Mouse (Mus musculus) common myeloid progenitor, adult 5-6 weeks (primary cell): ENCODE measurements around the gene Mpst. TPM values are rescaled to one million over a fixed set of nuclear protein-coding genes. Genes with fewer than 3 reads are reported as not detected.

ENCODE experiments used
- total RNA-seq: library from RNA; stranded (forward); fragments of 200-1000, 187-1606 nt; gene quantifications from 2 replicates; pipeline ENCODE4 v1.2.3, GENCODE M21; 2017

Mpst gene
- total RNA-seq, 1 experiment from 2014 or later, result 22.9 TPM

Other genes starting within 250 kb of the Mpst start
- 14.3 and 18.2 TPM in 2 replicates for gene Ift27, start 232.3 kb upstream of the Mpst start, total RNA-seq
- gene Pvalb, start 200.0 kb upstream of the Mpst start, total RNA-seq, result not detected in 2 replicates
- gene Ncf4, start 161.6 kb upstream of the Mpst start, total RNA-seq, result 42.8 and 82.2 TPM in 2 replicates
- 1.2 and 2.4 TPM in 2 replicates for gene Csf2rb2, start 100.7 kb upstream of the Mpst start, total RNA-seq
- gene Csf2rb, start 80.7 kb upstream of the Mpst start, total RNA-seq, result 18.1 and 33.5 TPM in 2 replicates
- not detected in 2 replicates for gene Tex33, start 10.5 kb upstream of the Mpst start, total RNA-seq
- 7.3 and 11.1 TPM in 2 replicates for gene Tst, start 509 bp upstream of the Mpst start, total RNA-seq
- 11.8 and 22.8 TPM in 2 replicates for gene Kctd17, start 22.1 kb downstream of the Mpst start, total RNA-seq
- gene Tmprss6, start 62.2 kb downstream of the Mpst start, total RNA-seq, result not detected in 2 replicates
- 0.19 and 1.9 TPM in 2 replicates for gene Il2rb, start 88.9 kb downstream of the Mpst start, total RNA-seq
- gene C1qtnf6, start 125.0 kb downstream of the Mpst start, total RNA-seq, result 0.24 and 0.50 TPM in 2 replicates
- gene Sstr3, start 138.3 kb downstream of the Mpst start, total RNA-seq, result not detected in 2 replicates
- 104 and 252 TPM in 2 replicates for gene Rac2, start 166.4 kb downstream of the Mpst start, total RNA-seq
- 36.3 and 48.0 TPM in 2 replicates for gene Cyth4, start 190.6 kb downstream of the Mpst start, total RNA-seq